Mouse (Mus musculus) bone marrow, adult 2 months (tissue): ENCODE results near the gene Ski.

Experiments
- CTCF ChIP-seq: fragments of 200-500 bp; IDR thresholded peaks from 2 replicates; pipeline ENCODE4 v1.5.1; 2011; ENCODE audit warnings: low read length, control low read depth; ENCODE audit not compliant: control insufficient read depth, insufficient read depth
- POLR2A ChIP-seq: fragments of 200-500 bp; IDR thresholded peaks from 2 replicates; pipeline ENCODE4 v1.6.1; 2011; ENCODE audit warnings: low read depth, mild to moderate bottlenecking, control low read depth, low read length, borderline replicate concordance; ENCODE audit not compliant: control insufficient read depth

DNA sequence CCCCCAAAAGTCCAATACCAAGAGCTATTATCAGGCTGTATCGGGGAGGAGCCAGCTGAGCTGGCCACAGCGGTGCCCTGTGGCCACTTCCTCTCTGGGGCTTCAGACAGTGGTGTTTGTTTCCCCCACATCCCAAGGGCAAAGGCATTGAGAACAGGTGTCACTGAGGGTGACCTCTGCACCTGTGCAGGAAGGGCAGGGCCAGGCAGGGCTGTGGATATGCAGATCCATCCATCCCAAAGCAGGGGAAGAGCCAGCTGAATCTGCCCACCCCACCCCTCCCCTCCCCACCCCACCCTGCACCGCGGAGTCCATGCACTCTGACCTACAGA lies 59.1 kb downstream of the Ski start:
- TF ChIP-seq CTCF: no peak
- TF ChIP-seq POLR2A: no peak
